Mouse (Mus musculus) hematopoietic stem cell, adult 5-6 weeks (primary cell): ENCODE results near the gene Suds3. TPM values are rescaled to one million over a fixed set of nuclear protein-coding genes. Genes with fewer than 3 reads are reported as not detected.

Source experiments
- ATAC-seq, 2 experiments: fragments of 125-278 bp in 1 of 2; replicated peaks in 1 of 2; 2 replicates each; pipeline ENCODE4 v1.8.0; 2016 to 2017; ENCODE audit warnings: inconsistent platforms in 2 of 2, mild to moderate bottlenecking in 2 of 2, moderate number of reproducible peaks in 2 of 2, low read depth in 1 of 2, moderate TSS enrichment in 1 of 2; ENCODE audit not compliant: low FRiP score in 2 of 2, poor library complexity in 2 of 2, severe bottlenecking in 2 of 2, insufficient read depth in 1 of 2, low TSS enrichment in 1 of 2
- total RNA-seq: library from RNA; stranded (forward); fragments of 172-1452, 232-1000 nt; gene quantifications from 2 replicates; pipeline ENCODE4 v1.2.3, GENCODE M21; 2017

The Suds3 gene
- total RNA-seq, 1 experiment from 2014 or later, result 115 TPM

- ATAC-seq, result peak; percentile 44 to 59
Measured at GRCm38 (mm10) chr5:117138295-117138988, 22.5 kb upstream of the Suds3 start.

GRCm38 (mm10) chr5:117137594-117137993 lies 21.7 kb upstream of the Suds3 start:
- no peak for ATAC-seq

GRCm38 (mm10) chr5:117137011-117137410 lies 21.1 kb upstream of the Suds3 start:
- ATAC-seq, result no peak

- ATAC-seq, result no peak
Measured at GRCm38 (mm10) chr5:117136570-117136969, 20.7 kb upstream of the Suds3 start.

- ATAC-seq, result peak; percentile 33 to 40
Measured at GRCm38 (mm10) chr5:117135869-117136268, 20.0 kb upstream of the Suds3 start.

- no peak for ATAC-seq
Measured at GRCm38 (mm10) chr5:117134889-117135456, 19.1 kb upstream of the Suds3 start.

GRCm38 (mm10) chr5:117134066-117134888 lies 18.4 kb upstream of the Suds3 start:
- 0 out of 4 replicates have a peak, but pooled peaks of 1 of the 2 experiments have one; percentile 16 for ATAC-seq

- peak; percentile 92 to 94 for ATAC-seq
Measured at GRCm38 (mm10) chr5:117133446-117134065, 17.6 kb upstream of the Suds3 start.

- no peak for ATAC-seq
Measured at GRCm38 (mm10) chr5:117130726-117131125, 14.8 kb upstream of the Suds3 start.

GRCm38 (mm10) chr5:117127051-117127450 lies 11.1 kb upstream of the Suds3 start:
- ATAC-seq, result 0 out of 4 replicates have a peak, but pooled peaks of 1 of the 2 experiments have one; percentile 38

- ATAC-seq, result 0 out of 4 replicates have a peak, but pooled peaks of 1 of the 2 experiments have one; percentile 3
Measured at GRCm38 (mm10) chr5:117125482-117126346, 9.8 kb upstream of the Suds3 start.

- no peak for ATAC-seq
Measured at GRCm38 (mm10) chr5:117123840-117124239, 7.9 kb upstream of the Suds3 start.

- no peak for ATAC-seq
Measured at GRCm38 (mm10) chr5:117123102-117123501, 7.2 kb upstream of the Suds3 start.

GRCm38 (mm10) chr5:117121657-117122056 lies 5.7 kb upstream of the Suds3 start:
- no peak for ATAC-seq

GRCm38 (mm10) chr5:117120489-117121466 lies 4.9 kb upstream of the Suds3 start:
- ATAC-seq, result no peak
